Mouse (Mus musculus) stomach, postnatal 0 days (tissue): ENCODE data around the gene Pin1rt1. TPM values are rescaled to one million over a fixed set of nuclear protein-coding genes. Genes with fewer than 3 reads are reported as not detected.

Experiments
- ATAC-seq: fragments of 200-750 bp; cut with Nextera tagmentation; 2 replicates; pipeline ENCODE4 v1.8.0; 2017; ENCODE audit not compliant: low FRiP score, low TSS enrichment
- DNase-seq: peaks from one replicate; pipeline ENCODE4 v3.0.0-alpha.2; 2016; ENCODE audit warnings: low spot score
- H3K27ac ChIP-seq: fragments of 300-500 bp; sonication (generic); replicated peaks from 2 replicates; pipeline ENCODE4 v1.5.1; 2014; ENCODE audit warnings: mild to moderate bottlenecking, control low read depth
- H3K27me3 ChIP-seq: fragments of 300-500 bp; sonication (generic); 2 replicates; pipeline ENCODE4 v1.6.1; 2014; ENCODE audit warnings: low read length; ENCODE audit not compliant: control insufficient read depth, insufficient read depth
- H3K36me3 ChIP-seq: fragments of 300-500 bp; sonication (generic); 2 replicates; pipeline ENCODE4 v1.6.1; 2014; ENCODE audit warnings: low read length, mixed read lengths; ENCODE audit not compliant: control insufficient read depth, insufficient read depth
- H3K4me1 ChIP-seq: fragments of 300-500 bp; sonication (generic); replicated peaks from 2 replicates; pipeline ENCODE4 v1.6.1; 2014; ENCODE audit warnings: antibody characterized with exemption; ENCODE audit not compliant: control insufficient read depth, insufficient read depth
- H3K4me2 ChIP-seq: fragments of 300-500 bp; sonication (generic); replicated peaks from 2 replicates; pipeline ENCODE4 v1.6.1; 2014; ENCODE audit warnings: low read depth, mild to moderate bottlenecking, control low read depth, moderate library complexity
- H3K4me3 ChIP-seq: fragments of 300-500 bp; sonication (generic); 2 replicates; pipeline ENCODE4 v1.5.1; 2014; ENCODE audit warnings: low read depth, low read length, control low read depth
- H3K9ac ChIP-seq: fragments of 300-500 bp; sonication (generic); 2 replicates; pipeline ENCODE4 v1.6.1; 2014; ENCODE audit warnings: mild to moderate bottlenecking, low read length, control low read depth, mixed read lengths
- H3K9me3 ChIP-seq: fragments of 300-500 bp; sonication (generic); 2 replicates; pipeline ENCODE4 v1.6.1; 2016; ENCODE audit warnings: low read length; ENCODE audit not compliant: control insufficient read depth
- CTCF ChIP-seq: IDR thresholded peaks from 2 replicates; pipeline ENCODE4 v1.5.1; 2016; ENCODE audit warnings: antibody characterized with exemption, low read depth, mild to moderate bottlenecking, moderate library complexity
- EP300 ChIP-seq: optimal IDR thresholded peaks from 2 replicates; pipeline ENCODE3; 2016; ENCODE audit warnings: antibody characterized with exemption
- WGBS: fragments of 180-500 bp; shearing (Covaris S2); extraction: QIAGEN DNeasy Blood & Tissue Kit; methylation state at CpG from one replicate; pipeline ENCODE4 v1.1.7; 2014; 5-methylcytosine and 5-hydroxymethylcytosine counted together
- polyA plus RNA-seq: library from polyadenylated mRNA; unstranded; fragments of >200 nt; fragmentation: Nextera tagmentation; extraction: Ambion mirVana; gene quantifications from 2 replicates; pipeline ENCODE4 v1.2.1, GENCODE M21; 2015

The Pin1rt1 gene
- 0.08 TPM in 1 of 2 replicates, not detected in the other for polyA plus RNA-seq

GRCm38 (mm10) chr2:104716279-104716678 lies at the start of gene Pin1rt1:
Gene Pin1rt1, minus strand, starts transcription at chr2:104716379.
- 90% methylated on average over 4 of the region's 4 CpGs for WGBS
- no peak within 1 kb of the TSS for H3K4me3 ChIP-seq
- H3K27ac ChIP-seq = no peak within 1 kb of the TSS
- ATAC-seq = no peak
- TF ChIP-seq EP300 (no peak), CTCF (no peak)
- no peak for DNase-seq
- no peaks in the 10 kb centered on the region for H3K27me3 ChIP-seq
- H3K36me3 ChIP-seq = no peaks in the 10 kb centered on the region
- H3K4me1 ChIP-seq = no peaks in the 10 kb centered on the region
- no peak within 1 kb of the TSS for H3K9ac ChIP-seq
- no peaks in the 10 kb centered on the region for H3K9me3 ChIP-seq
- H3K4me2 ChIP-seq = no peak within 1 kb of the TSS

- ATAC-seq = no peak
- no peaks in the 10 kb centered on the region for H3K36me3 ChIP-seq
- H3K27ac ChIP-seq = 0 out of 2 replicates have a peak overlapping the region, but pooled peaks have one; percentile 13
- WGBS = 80% methylated on average over 4 of the region's 4 CpGs
- H3K4me1 ChIP-seq = no peaks in the 10 kb centered on the region
- no peak overlapping the region for H3K9ac ChIP-seq
- H3K9me3 ChIP-seq = no peaks in the 10 kb centered on the region
- DNase-seq = no peak
- H3K4me3 ChIP-seq = no peak overlapping the region
- no peak overlapping the region for H3K4me2 ChIP-seq
- H3K27me3 ChIP-seq = no peaks in the 10 kb centered on the region
- TF ChIP-seq EP300 = no peak
- TF ChIP-seq CTCF = no peak
These were observed 47.8 kb upstream of the Pin1rt1 start for GRCm38 (mm10) chr2:104764018-104764417.

DNA sequence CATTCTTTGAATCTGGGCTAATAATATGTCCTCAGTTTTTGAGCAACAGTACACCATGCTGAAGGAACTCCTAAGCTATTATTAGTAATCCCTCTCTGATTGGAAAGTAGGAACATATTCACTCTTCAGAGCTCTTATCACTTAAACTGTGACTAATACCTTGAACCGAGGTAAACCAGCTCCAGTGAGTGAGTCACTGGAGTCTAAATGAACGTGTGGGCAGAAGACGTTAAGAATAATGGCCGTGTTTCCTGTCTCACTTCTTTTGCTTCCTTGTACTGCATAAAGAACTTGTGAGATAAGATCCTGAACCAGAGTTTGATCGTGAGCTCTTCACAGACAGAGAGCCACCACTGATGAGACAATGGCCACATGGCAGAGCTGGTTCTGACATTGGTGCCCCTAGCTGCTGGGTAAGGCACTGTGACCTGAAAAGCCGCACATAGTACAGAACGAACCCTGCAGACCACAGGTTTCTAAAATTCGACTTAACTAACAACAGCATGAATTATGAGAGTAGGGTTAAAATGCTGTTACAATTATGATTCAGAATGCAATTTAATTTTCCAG lies 47.0 kb upstream of the Pin1rt1 start:
- Histone ChIP-seq H3K36me3 (no peaks in the 10 kb centered on the region), H3K27ac (0 out of 2 replicates have a peak overlapping the region, but pooled peaks have one; percentile 59), H3K9me3 (no peaks in the 10 kb centered on the region), H3K4me1 (no peaks in the 10 kb centered on the region), H3K9ac (no peak overlapping the region), H3K27me3 (no peaks in the 10 kb centered on the region), H3K4me3 (no peak overlapping the region), H3K4me2 (no peak overlapping the region)
- TF ChIP-seq CTCF (peak; percentile 43; the same call in 1 of the 2 replicates), EP300 (no peak)
- DNase-seq = peak; percentile 37
- WGBS = 61% methylated on average over 8 of the region's 8 CpGs
- ATAC-seq = peak; percentile 95

GRCm38 (mm10) chr2:104750611-104751010 lies 34.4 kb upstream of the Pin1rt1 start:
- Histone ChIP-seq H3K9me3 (no peaks in the 10 kb centered on the region), H3K4me1 (no peaks in the 10 kb centered on the region), H3K36me3 (no peaks in the 10 kb centered on the region), H3K27ac (no peak overlapping the region), H3K4me2 (no peak overlapping the region), H3K9ac (no peak overlapping the region), H3K4me3 (no peak overlapping the region), H3K27me3 (no peaks in the 10 kb centered on the region)
- peak; percentile 75 for TF ChIP-seq CTCF
- TF ChIP-seq EP300 = no peak
- no peak for ATAC-seq
- peak; percentile 22 for DNase-seq
- WGBS = 57% methylated on average over 3 of the region's 3 CpGs

DNA sequence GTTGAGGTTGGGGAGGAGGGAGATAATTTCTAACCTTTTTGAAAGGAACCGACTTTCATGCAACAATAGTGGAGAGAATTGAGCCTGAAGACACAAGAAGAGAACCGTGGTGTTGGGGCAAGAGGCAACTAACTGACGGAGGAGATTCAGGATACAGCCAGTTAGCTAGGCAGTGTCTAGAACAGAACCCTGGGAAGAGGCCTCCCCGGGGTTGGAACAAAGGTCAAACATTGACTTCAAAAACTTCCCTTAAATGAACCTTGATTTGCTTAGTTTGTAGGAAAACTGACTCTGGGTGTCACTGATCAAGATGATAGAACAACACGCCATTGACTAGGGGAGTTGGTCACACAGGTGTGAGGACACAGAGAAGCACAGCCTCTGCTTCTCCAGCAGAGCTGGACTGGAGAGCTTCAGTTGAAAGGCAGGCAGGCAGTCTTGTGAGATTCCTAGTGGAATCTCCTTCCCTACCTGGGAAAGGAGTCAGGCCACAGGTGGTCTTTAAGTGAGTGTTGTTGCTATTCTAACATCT lies 32.5 kb upstream of the Pin1rt1 start:
- no peaks in the 10 kb centered on the region for H3K4me1 ChIP-seq
- no peak for DNase-seq

DNA sequence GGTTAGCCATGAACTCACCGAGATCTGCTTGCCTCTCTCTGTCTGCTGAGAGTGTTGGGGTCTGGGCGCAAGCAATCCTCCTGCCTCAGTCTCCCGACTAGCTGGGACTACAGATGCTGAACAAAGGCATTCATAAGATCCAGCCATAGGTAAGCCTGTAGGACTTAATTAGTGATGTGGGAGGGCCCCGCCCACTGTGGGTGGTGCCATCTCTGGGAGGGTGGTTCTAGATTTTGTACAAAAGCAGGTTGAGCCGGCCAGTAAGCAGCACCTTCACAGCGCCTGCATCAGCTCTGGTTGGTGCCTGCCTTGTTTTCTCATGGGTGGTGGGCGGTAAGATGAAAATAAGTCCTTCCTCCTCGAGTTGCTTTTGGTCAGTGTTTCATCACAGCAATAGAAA lies 30.1 kb upstream of the Pin1rt1 start:
- no peak overlapping the region for H3K4me2 ChIP-seq
- H3K9ac ChIP-seq = no peak overlapping the region
- H3K9me3 ChIP-seq = no peaks in the 10 kb centered on the region
- no peak overlapping the region for H3K27ac ChIP-seq
- ATAC-seq (no peak), DNase-seq (peak; percentile 53)
- no peak for TF ChIP-seq EP300
- no peak for TF ChIP-seq CTCF
- no peak overlapping the region for H3K4me3 ChIP-seq
- no peaks in the 10 kb centered on the region for H3K4me1 ChIP-seq
- 51% methylated on average over 8 of the region's 8 CpGs for WGBS
- no peaks in the 10 kb centered on the region for H3K27me3 ChIP-seq
- H3K36me3 ChIP-seq = no peaks in the 10 kb centered on the region

More for the DNA sequence above, 32.5 kb upstream of the Pin1rt1 start:
- Histone ChIP-seq H3K27ac (no peak overlapping the region), H3K9ac (no peak overlapping the region), H3K9me3 (no peaks in the 10 kb centered on the region), H3K4me3 (no peak overlapping the region), H3K27me3 (no peaks in the 10 kb centered on the region), H3K36me3 (no peaks in the 10 kb centered on the region), H3K4me2 (no peak overlapping the region)
- no peak for ATAC-seq
- 71% methylated on average over 5 of the region's 5 CpGs for WGBS
- no peak for TF ChIP-seq CTCF
- no peak for TF ChIP-seq EP300
